Mouse (Mus musculus): ENCODE measurements around the gene Ctnnd1. TPM values are rescaled to one million over a fixed set of nuclear protein-coding genes. Genes with fewer than 3 reads are reported as not detected.
"Not testable (repeated sequence)": the region's sequence is repeated elsewhere in the genome, so short reads cannot be mapped to it uniquely, and the experiment has no call there.

Gene Ctnnd1
- polyA plus RNA-seq, 1 experiment from 2014 or later = 36.2 TPM

- Histone ChIP-seq H3K27me3 (ENCODE audit: control insufficient read depth, insufficient read depth, low read length) (no peaks in the 10 kb centered on the region), H3K4me1 (replicated peaks; ENCODE audit: control insufficient read depth, insufficient read depth, low read length) (peaks cover 2% of the 10 kb centered on the region; the same call in 1 of the 2 replicates), H3K4me3 (ENCODE audit: low read depth, low read length) (peak overlapping the region; percentile 95), H3K27ac (ENCODE audit: low read depth, low read length) (peak overlapping the region; percentile 37; the same call in 1 of the 2 replicates), H3K36me3 (ENCODE audit: control insufficient read depth, insufficient read depth, low read length) (peaks cover 10% of the 10 kb centered on the region; the same call in 1 of the 2 replicates), H3K9me3 (ENCODE audit: control insufficient read depth, low read length) (no peaks in the 10 kb centered on the region), H3K9ac (ENCODE audit: low read length) (peak overlapping the region; percentile 62), H3K4me2 (ENCODE audit: low read depth, low read length, severe bottlenecking) (peak overlapping the region; percentile 73)
- DNase-seq (ENCODE audit: low spot score) (no peak), ATAC-seq (replicated peaks; ENCODE audit: low FRiP score) (peak; percentile 45)
- WGBS = 10% methylated on average over 21 of the region's 22 CpGs
These were observed 26.9 kb upstream of the Ctnnd1 start for GRCm38 (mm10) chr2:84677270-84677967.

GRCm38 (mm10) chr2:84671535-84671934 is 21.0 kb upstream of the Ctnnd1 start:
- not testable (repeated sequence) for H3K9ac ChIP-seq (ENCODE audit: low read length); H3K9me3 ChIP-seq (ENCODE audit: control insufficient read depth, low read length); ATAC-seq (replicated peaks; ENCODE audit: low FRiP score); H3K4me3 ChIP-seq (ENCODE audit: low read depth, low read length); H3K27ac ChIP-seq (ENCODE audit: low read depth, low read length); H3K27me3 ChIP-seq (ENCODE audit: control insufficient read depth, insufficient read depth, low read length); H3K4me2 ChIP-seq (ENCODE audit: low read depth, low read length, severe bottlenecking); DNase-seq (ENCODE audit: low spot score); H3K4me1 ChIP-seq (replicated peaks; ENCODE audit: control insufficient read depth, insufficient read depth, low read length)
- 69% methylated on average over 4 of the region's 5 CpGs for WGBS
- peaks cover 10% of the 10 kb centered on the region; the same call in 1 of the 2 replicates for H3K36me3 ChIP-seq (ENCODE audit: control insufficient read depth, insufficient read depth, low read length)

GRCm38 (mm10) chr2:84670569-84670933 is 20.0 kb upstream of the Ctnnd1 start, which contains the start of gene Selenoh:
Gene Selenoh, minus strand, starts transcription at chr2:84670770.
- H3K4me2 ChIP-seq (ENCODE audit: low read depth, low read length, severe bottlenecking) = peak within 1 kb of the TSS; percentile 54
- H3K27ac ChIP-seq (ENCODE audit: low read depth, low read length) = peak within 1 kb of the TSS; percentile 94
- H3K27me3 ChIP-seq (ENCODE audit: control insufficient read depth, insufficient read depth, low read length) = no peaks in the 10 kb centered on the region
- DNase-seq (ENCODE audit: low spot score) (peak; percentile 94), ATAC-seq (replicated peaks; ENCODE audit: low FRiP score) (peak; percentile 96)
- H3K9ac ChIP-seq (ENCODE audit: low read length) = peak within 1 kb of the TSS; percentile 96
- no peaks in the 10 kb centered on the region for H3K9me3 ChIP-seq (ENCODE audit: control insufficient read depth, low read length)
- peak within 1 kb of the TSS; percentile 90 for H3K4me3 ChIP-seq (ENCODE audit: low read depth, low read length)
- under 1% methylated on average over 20 of the region's 20 CpGs for WGBS
- H3K36me3 ChIP-seq (ENCODE audit: control insufficient read depth, insufficient read depth, low read length) = peaks cover 10% of the 10 kb centered on the region; the same call in 1 of the 2 replicates
- H3K4me1 ChIP-seq (replicated peaks; ENCODE audit: control insufficient read depth, insufficient read depth, low read length) = peaks cover 3% of the 10 kb centered on the region; the same call in 1 of the 2 replicates

GRCm38 (mm10) chr2:84669828-84670568 is 19.4 kb upstream of the Ctnnd1 start:
- ATAC-seq (replicated peaks; ENCODE audit: low FRiP score) = peak; percentile 82
- WGBS = 2% methylated on average over 39 of the region's 39 CpGs
- peaks cover 3% of the 10 kb centered on the region; the same call in 1 of the 2 replicates for H3K4me1 ChIP-seq (replicated peaks; ENCODE audit: control insufficient read depth, insufficient read depth, low read length)
- H3K27ac ChIP-seq (ENCODE audit: low read depth, low read length) = peak overlapping the region; percentile 94
- no peak for DNase-seq (ENCODE audit: low spot score)
- H3K36me3 ChIP-seq (ENCODE audit: control insufficient read depth, insufficient read depth, low read length) = peaks cover 8% of the 10 kb centered on the region; the same call in 1 of the 2 replicates
- H3K4me3 ChIP-seq (ENCODE audit: low read depth, low read length) = peak overlapping the region; percentile 90
- H3K27me3 ChIP-seq (ENCODE audit: control insufficient read depth, insufficient read depth, low read length) = no peaks in the 10 kb centered on the region
- peak overlapping the region; percentile 96 for H3K9ac ChIP-seq (ENCODE audit: low read length)
- peak overlapping the region; percentile 54 for H3K4me2 ChIP-seq (ENCODE audit: low read depth, low read length, severe bottlenecking)
- no peaks in the 10 kb centered on the region for H3K9me3 ChIP-seq (ENCODE audit: control insufficient read depth, low read length)

GRCm38 (mm10) chr2:84666081-84666480 is 15.5 kb upstream of the Ctnnd1 start:
- 68% methylated on average over 12 of the region's 12 CpGs for whole genome bisulfite sequencing
- ATAC-seq (replicated peaks; ENCODE audit: low FRiP score) = no peak

GRCm38 (mm10) chr2:84662866-84663265 is 12.3 kb upstream of the Ctnnd1 start:
- Histone ChIP-seq H3K27ac (ENCODE audit: low read depth, low read length) (no peak overlapping the region), H3K9ac (ENCODE audit: low read length) (no peak overlapping the region), H3K36me3 (ENCODE audit: control insufficient read depth, insufficient read depth, low read length) (no peaks in the 10 kb centered on the region), H3K4me2 (ENCODE audit: low read depth, low read length, severe bottlenecking) (no peak overlapping the region), H3K9me3 (ENCODE audit: control insufficient read depth, low read length) (no peaks in the 10 kb centered on the region), H3K27me3 (ENCODE audit: control insufficient read depth, insufficient read depth, low read length) (no peaks in the 10 kb centered on the region), H3K4me1 (replicated peaks; ENCODE audit: control insufficient read depth, insufficient read depth, low read length) (no peaks in the 10 kb centered on the region), H3K4me3 (ENCODE audit: low read depth, low read length) (no peak overlapping the region)
- DNase-seq (ENCODE audit: low spot score) (peak; percentile 60), ATAC-seq (replicated peaks; ENCODE audit: low FRiP score) (peak; percentile 52)
- WGBS = 20% methylated on average over 2 of the region's 2 CpGs

More at GRCm38 (mm10) chr2:84666081-84666480, 15.5 kb upstream of the Ctnnd1 start:
- no peak overlapping the region for H3K4me2 ChIP-seq (ENCODE audit: low read depth, low read length, severe bottlenecking)
- no peak overlapping the region for H3K9ac ChIP-seq (ENCODE audit: low read length)
- no peaks in the 10 kb centered on the region; the same call in 1 of the 2 replicates for H3K36me3 ChIP-seq (ENCODE audit: control insufficient read depth, insufficient read depth, low read length)
- no peak for DNase-seq (ENCODE audit: low spot score)
- peaks cover 3% of the 10 kb centered on the region; the same call in 1 of the 2 replicates for H3K4me1 ChIP-seq (replicated peaks; ENCODE audit: control insufficient read depth, insufficient read depth, low read length)
- H3K4me3 ChIP-seq (ENCODE audit: low read depth, low read length) = no peak overlapping the region
- no peak overlapping the region for H3K27ac ChIP-seq (ENCODE audit: low read depth, low read length)
- H3K27me3 ChIP-seq (ENCODE audit: control insufficient read depth, insufficient read depth, low read length) = no peaks in the 10 kb centered on the region
- no peaks in the 10 kb centered on the region for H3K9me3 ChIP-seq (ENCODE audit: control insufficient read depth, low read length)

GRCm38 (mm10) chr2:84660253-84660652 is 9.7 kb upstream of the Ctnnd1 start:
- Histone ChIP-seq H3K4me2 (ENCODE audit: low read depth, low read length, severe bottlenecking) (no peak overlapping the region), H3K27ac (ENCODE audit: low read depth, low read length) (no peak overlapping the region), H3K27me3 (ENCODE audit: control insufficient read depth, insufficient read depth, low read length) (no peaks in the 10 kb centered on the region), H3K9me3 (ENCODE audit: control insufficient read depth, low read length) (no peaks in the 10 kb centered on the region), H3K4me3 (ENCODE audit: low read depth, low read length) (no peak overlapping the region), H3K4me1 (replicated peaks; ENCODE audit: control insufficient read depth, insufficient read depth, low read length) (no peaks in the 10 kb centered on the region), H3K36me3 (ENCODE audit: control insufficient read depth, insufficient read depth, low read length) (no peaks in the 10 kb centered on the region), H3K9ac (ENCODE audit: low read length) (no peak overlapping the region)
- ATAC-seq (replicated peaks; ENCODE audit: low FRiP score) (no peak), DNase-seq (ENCODE audit: low spot score) (no peak)
- 64% methylated on average over 3 of the region's 3 CpGs for WGBS

GRCm38 (mm10) chr2:84658806-84659205 is 8.2 kb upstream of the Ctnnd1 start, which contains the start of gene Btbd18:
Gene Btbd18, plus strand, starts transcription at chr2:84659079.
- H3K36me3 ChIP-seq (ENCODE audit: control insufficient read depth, insufficient read depth, low read length) = no peaks in the 10 kb centered on the region
- H3K4me2 ChIP-seq (ENCODE audit: low read depth, low read length, severe bottlenecking) = no peak within 1 kb of the TSS

More at GRCm38 (mm10) chr2:84658806-84659205, 8.2 kb upstream of the Ctnnd1 start, which contains the start of gene Btbd18:
- ATAC-seq (replicated peaks; ENCODE audit: low FRiP score) (0 out of 2 replicates have a peak, but pooled peaks have one; percentile 17), DNase-seq (ENCODE audit: low spot score) (no peak)
- Histone ChIP-seq H3K4me3 (ENCODE audit: low read depth, low read length) (no peak within 1 kb of the TSS), H3K9me3 (ENCODE audit: control insufficient read depth, low read length) (no peaks in the 10 kb centered on the region), H3K27me3 (ENCODE audit: control insufficient read depth, insufficient read depth, low read length) (no peaks in the 10 kb centered on the region), H3K27ac (ENCODE audit: low read depth, low read length) (no peak within 1 kb of the TSS), H3K4me1 (replicated peaks; ENCODE audit: control insufficient read depth, insufficient read depth, low read length) (no peaks in the 10 kb centered on the region), H3K9ac (ENCODE audit: low read length) (no peak within 1 kb of the TSS)
- 93% methylated on average over 32 of the region's 32 CpGs for WGBS

All from forebrain, embryonic 11.5 days (tissue).